Mouse (Mus musculus): ENCODE measurements around the gene Ninj1.

Gene Ninj1

GRCm38 (mm10) chr13:49172335-49172734 lies 14.9 kb upstream of the Ninj1 start:
- no peak for DNase-seq

GRCm38 (mm10) chr13:49172971-49173596 lies 14.2 kb upstream of the Ninj1 start:
- DNase-seq: peak; percentile 84 to 93

- DNase-seq: no peak
These were observed 11.8 kb upstream of the Ninj1 start for GRCm38 (mm10) chr13:49175509-49175908.

- DNase-seq: peak; percentile 79 to 88
These were observed 8.3 kb upstream of the Ninj1 start for GRCm38 (mm10) chr13:49178839-49179585.

- DNase-seq: peak in 1 of 2 experiments; percentile 16
These were observed 7.0 kb upstream of the Ninj1 start for GRCm38 (mm10) chr13:49180274-49180673.

GRCm38 (mm10) chr13:49180691-49181090 lies 6.6 kb upstream of the Ninj1 start:
- no peak for DNase-seq

- DNase-seq: peak in 1 of 2 experiments; percentile 21
These were observed 5.8 kb upstream of the Ninj1 start for GRCm38 (mm10) chr13:49181411-49181984.

GRCm38 (mm10) chr13:49183161-49183560 lies 4.1 kb upstream of the Ninj1 start:
- DNase-seq: no peak

- no peak for DNase-seq
These were observed 3.6 kb upstream of the Ninj1 start for GRCm38 (mm10) chr13:49183646-49184045.

GRCm38 (mm10) chr13:49186798-49187287 lies 442 bp upstream of the Ninj1 start:
- no peak for DNase-seq

- DNase-seq: no peak
These were observed 1.1 kb downstream of the Ninj1 start for GRCm38 (mm10) chr13:49188219-49188965.

- no peak for DNase-seq
These were observed 1.7 kb downstream of the Ninj1 start for GRCm38 (mm10) chr13:49188966-49189360.

GRCm38 (mm10) chr13:49189970-49190870 lies 2.9 kb downstream of the Ninj1 start:
- peak; percentile 68 to 81 for DNase-seq

GRCm38 (mm10) chr13:49190876-49191672 lies 3.8 kb downstream of the Ninj1 start:
- DNase-seq: no peak

- no peak for DNase-seq
These were observed 4.4 kb downstream of the Ninj1 start for GRCm38 (mm10) chr13:49191673-49192035.

- DNase-seq: no peak
These were observed 5.0 kb downstream of the Ninj1 start for GRCm38 (mm10) chr13:49192156-49192855.

GRCm38 (mm10) chr13:49193650-49194049 lies 6.4 kb downstream of the Ninj1 start:
- no peak for DNase-seq

- DNase-seq: no peak
These were observed 7.5 kb downstream of the Ninj1 start for GRCm38 (mm10) chr13:49194811-49195210.

GRCm38 (mm10) chr13:49195651-49196050 lies 8.4 kb downstream of the Ninj1 start:
- DNase-seq: no peak

- DNase-seq: no peak
These were observed 8.9 kb downstream of the Ninj1 start for GRCm38 (mm10) chr13:49196211-49196610.

GRCm38 (mm10) chr13:49196766-49197165 lies 9.5 kb downstream of the Ninj1 start:
- peak; percentile 28 to 54 for DNase-seq
